Mouse (Mus musculus): ENCODE measurements at regions not wholly inside any gene's neighbourhood (a gene's known extent, or its start where the extent isn't known, plus 50 kb on each side); places are given as distances from the start of the nearest gene placed in this dataset.

DNA sequence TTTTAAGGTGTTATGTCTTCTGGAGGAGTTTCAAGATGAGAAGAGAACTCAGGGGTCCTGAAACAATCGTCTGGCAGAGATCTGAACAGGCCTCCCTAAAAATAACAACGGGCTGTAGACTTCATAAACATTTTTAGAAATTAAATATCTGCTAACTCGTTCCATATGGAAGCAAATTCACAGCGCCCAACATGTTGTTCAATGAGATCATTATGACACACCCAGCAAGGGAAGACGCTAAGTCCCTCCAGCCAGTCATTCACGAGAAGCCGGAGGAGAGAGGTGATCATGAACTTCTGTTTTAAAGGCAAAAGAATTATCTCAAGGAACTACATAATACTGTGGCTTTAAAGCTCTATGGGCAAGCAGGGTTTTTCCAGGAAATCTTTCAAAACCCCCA, 334.8 kb downstream of the Efna5 start:
- DNase-seq (ENCODE audit: low spot score) = no peak

DNA sequence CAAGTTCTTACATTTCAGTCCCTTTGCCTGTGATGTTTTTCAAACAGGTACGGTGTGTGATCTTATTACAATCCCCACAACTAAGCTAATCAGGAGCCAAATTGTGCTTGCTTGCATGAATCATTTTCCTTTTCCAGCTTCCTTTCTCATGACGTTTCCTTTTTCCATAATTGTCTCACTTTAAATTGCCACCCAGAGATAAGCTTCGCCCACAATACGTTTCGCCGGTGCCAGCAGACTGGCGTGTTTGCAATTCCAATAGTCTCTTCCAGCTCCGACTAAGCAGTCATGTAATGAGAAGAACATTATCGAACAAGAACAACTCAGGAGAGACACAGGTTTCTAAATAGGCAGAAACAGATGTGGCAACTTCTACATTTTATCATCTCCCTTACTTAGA, 335.8 kb downstream of the Efna5 start:
- DNase-seq (ENCODE audit: low spot score) = no peak

DNA sequence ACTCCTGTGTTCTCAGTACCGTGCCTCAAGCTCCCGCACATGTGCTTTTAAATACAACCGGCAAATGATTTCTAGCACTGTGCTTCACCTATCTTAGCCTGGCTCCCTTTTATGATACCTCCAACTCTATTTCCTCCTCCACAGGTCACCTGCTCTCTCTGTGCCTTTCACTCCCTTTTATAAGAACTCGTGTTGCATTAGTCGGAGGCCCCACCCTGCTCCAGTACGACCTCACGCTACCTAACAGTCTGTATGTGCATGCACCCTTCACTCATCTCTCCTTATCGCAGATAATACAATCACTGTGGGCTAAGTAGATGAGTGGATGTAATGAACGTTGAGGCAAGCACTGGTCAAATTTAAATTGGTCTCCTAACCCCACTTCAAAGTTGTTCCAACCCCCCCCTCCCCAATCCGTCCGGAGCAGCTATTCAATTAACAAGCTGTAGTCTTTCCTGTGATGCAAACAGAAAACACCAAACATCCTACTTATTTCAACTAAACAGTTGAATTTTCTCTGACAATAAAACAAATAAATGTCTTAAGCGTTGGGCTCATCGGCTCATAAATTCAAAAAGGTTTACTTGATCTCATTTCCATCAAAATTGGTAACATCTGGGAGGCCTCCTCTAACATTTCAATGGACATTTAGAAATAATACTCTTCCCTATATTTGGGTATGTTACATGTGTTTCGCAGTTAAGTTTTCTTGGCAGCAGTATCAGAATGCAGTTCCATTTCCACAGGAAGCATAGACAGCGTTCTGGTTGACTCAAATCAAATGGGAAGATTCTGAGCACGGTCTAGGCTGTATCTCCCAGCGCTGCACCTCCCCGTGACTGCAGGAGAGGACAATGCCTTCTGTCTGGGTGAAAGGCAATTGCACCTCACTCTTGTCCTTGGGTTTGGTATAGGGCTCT, 337.8 kb downstream of the Efna5 start:
- DNase-seq (ENCODE audit: low spot score) = no peak

DNA sequence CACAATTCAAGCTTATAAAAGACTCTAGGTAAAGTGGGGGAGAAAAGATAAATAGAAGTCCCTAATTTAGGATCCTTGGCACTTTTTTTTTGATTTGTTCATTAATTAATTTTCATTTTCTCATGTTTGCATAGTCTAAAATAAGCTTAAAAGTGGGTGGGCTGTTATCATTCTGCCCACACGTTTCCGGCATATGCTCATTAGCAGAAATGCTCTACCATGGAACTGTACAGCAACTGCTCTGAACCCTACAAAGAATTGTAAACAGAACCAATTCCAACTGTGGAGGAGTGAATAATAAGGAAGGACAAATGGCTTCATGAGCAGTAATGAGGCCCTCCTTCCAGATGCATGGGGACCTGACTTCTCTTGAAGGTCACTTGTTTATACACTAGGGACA, 351.2 kb downstream of the Efna5 start:
- no peak for DNase-seq (ENCODE audit: low spot score)

DNA sequence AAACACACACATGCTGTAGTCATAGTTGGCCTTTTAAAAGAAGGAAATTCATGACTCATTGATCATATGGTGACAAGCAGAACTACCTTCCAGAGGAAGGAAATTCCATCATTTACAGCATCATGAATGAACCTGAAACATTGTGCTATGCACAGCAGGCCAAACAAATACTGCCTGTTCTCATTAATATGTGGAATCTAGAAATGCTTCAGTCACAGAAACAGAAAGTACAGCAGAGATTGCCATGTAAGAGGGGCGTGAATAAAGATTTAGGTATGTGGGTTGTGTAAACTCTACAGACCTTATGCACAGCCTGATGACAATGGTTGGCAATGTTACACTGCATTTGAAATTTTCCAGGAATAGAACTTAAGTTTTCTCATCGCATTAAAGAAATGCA, 353.6 kb downstream of the Efna5 start:
- DNase-seq (ENCODE audit: low spot score) = no peak

DNA sequence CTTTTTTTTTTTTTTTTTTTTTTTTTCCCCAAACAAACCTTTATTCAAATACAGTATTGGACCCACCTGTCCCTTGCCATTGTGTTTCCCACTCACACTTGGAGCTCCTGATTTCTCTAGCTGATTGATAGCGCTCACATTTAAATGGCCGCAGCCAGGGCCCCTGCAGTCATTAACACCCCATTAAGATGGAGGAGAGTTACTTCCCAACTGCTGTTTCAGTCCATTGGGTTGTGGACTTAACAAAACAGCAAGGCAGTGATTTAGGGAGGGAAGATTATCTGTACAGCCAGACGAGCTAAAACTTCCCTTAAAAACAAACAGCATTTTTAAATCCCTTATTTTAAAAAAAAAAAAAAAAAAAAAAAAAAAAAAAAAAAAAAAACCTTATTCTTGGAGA, 367.5 kb downstream of the Efna5 start:
- DNase-seq (ENCODE audit: low spot score) = peak; percentile 18

DNA sequence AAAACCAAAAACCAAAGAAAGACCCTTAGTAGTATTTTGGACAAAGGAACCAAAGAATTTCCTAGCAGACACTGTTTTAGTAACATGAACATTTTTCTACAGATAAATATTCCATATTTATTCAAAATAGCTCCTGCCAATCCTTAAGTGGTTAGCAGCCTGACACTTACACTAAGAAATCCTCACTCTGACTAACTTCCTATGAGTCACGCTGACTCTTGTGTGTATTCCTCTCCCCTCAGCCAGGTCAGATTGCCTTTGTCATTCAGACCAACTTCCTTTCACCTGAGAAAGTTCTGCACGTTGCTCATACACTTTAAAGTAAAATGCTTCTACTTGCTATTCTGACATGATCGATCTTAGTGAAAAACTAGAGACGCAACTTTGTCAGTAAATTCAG, 370.9 kb downstream of the Efna5 start:
- no peak for DNase-seq (ENCODE audit: low spot score)

DNA sequence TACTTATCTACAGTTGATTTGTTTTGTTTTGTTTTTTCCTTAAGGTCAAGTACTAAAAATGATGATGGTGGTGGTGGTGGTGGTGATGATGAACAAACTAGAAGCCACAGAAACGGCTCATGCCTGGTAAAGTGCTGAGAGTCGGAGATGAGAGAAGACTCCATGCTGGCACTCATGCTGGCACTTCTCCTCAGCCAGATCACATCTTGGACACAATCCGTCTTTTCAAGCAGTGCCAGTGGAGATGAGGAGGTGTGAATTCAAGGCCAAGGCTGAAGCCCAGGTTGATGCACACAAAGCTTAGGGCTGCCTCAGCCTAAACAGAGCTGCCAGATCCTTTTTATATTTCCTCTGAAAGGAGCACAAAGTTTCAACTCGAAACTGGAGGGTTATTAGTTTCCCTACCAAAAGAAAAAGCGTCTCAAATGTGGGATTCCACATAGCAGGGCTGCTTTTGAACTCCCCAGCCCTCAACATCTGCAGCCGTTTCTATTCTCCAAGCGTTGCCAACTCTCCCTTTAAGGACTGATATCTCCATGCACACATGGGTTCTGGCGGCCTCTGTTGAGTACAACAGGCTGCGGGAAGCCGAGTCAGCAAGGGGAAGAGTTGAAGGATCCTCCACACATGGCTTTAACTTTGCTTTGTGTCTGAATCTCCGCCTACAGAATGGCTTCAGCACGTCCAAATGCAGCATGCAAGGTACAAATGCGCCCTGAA, 373.2 kb downstream of the Efna5 start:
- DNase-seq (ENCODE audit: low spot score) = no peak

DNA sequence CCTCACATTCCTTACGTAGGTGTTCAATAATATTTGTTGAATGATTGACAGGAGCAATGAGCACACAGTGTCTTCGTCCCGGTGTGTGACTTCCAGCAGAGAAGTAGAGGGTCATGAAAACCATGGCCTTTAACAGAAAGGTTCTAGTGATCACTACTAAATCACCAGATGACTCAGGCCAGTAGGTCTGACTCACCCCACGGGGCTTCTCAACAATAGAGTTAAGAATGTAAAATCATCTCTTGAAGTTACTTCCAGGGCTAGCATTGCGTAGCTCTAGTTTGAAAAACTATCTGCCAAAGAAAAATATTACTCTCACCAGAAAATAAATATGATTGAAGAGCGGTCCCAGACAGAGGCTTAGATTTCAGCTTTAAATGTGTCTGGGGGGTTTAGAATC, 376.4 kb downstream of the Efna5 start:
- DNase-seq (ENCODE audit: low spot score) = no peak

DNA sequence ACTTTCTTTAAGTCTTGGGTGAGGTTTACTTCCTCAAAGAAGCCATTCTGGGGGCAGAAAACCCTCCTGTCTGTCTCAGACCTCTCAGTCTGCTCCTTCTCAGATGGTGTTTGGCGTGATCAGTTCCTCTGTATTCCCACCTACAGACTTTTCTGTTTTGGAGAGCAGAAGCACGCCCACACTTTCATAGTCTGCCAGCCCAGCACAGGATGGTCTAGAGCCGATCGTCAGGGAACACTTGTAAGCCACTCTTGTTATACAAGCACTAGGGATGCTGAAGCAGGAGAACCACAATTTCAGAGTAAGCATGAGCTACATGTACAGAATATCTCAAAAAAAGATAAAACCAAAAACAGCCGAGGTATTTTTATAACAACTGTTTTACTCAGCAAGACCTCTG, 410.4 kb downstream of the Efna5 start:
- no peak for DNase-seq (ENCODE audit: low spot score)

DNA sequence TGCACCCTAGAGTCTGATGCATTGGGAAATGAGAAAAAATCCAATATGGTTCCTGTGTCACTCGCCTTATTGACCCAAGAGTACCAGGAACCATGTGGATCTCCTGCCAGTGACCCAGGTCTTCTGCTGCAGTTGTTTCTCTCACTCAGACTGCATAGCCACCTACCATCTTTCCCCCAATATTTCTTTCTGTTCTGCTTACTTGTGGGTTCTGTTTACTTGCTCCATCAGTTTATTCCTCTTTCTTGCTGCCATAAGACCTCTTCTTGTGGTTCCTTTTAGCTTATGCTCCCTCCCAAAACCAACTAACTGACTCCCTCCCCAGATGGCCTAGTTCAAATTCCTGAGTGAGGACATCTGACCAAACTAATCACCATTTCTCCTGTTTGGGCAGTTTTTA, 411.8 kb downstream of the Efna5 start:
- DNase-seq (ENCODE audit: low spot score) = no peak

DNA sequence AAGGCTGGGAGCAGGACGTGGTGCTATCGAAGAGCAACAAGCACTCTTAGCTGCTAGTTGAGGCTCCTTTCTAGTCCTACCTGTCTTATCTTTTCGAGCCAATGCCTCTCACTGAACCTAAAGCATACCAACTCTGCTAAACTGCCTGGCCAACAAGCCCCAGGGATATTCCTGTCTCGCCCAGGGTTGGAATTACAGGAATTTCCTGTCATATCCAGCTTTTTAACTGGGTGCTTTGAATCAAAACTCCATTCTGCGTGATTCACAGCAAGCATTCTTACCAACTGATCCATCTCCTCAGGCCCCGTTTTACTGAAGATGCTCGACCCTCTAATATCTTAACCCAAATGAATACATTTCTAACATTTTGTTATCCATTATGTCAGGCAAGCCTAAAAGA, 412.3 kb downstream of the Efna5 start:
- DNase-seq (ENCODE audit: low spot score) = no peak

DNA sequence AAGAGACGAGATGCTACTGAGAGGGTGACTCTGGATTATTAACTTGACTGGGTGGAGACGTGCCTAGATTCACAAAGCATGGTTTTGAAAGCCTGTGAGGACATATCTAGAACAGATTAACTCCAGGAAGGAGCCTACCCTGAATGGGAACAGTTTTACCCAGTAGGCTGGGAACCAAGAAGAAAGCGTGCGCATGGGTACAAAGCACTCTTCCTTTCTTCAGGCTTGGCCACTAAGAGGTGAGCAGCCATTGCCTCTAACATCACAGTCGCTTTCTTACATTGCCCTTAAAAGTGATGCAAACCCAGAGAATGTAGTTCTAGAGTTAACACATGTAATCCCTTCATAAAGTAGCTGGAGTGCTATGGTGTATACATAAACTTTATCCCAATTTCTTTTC, 414.0 kb downstream of the Efna5 start:
- DNase-seq (ENCODE audit: low spot score) = no peak

DNA sequence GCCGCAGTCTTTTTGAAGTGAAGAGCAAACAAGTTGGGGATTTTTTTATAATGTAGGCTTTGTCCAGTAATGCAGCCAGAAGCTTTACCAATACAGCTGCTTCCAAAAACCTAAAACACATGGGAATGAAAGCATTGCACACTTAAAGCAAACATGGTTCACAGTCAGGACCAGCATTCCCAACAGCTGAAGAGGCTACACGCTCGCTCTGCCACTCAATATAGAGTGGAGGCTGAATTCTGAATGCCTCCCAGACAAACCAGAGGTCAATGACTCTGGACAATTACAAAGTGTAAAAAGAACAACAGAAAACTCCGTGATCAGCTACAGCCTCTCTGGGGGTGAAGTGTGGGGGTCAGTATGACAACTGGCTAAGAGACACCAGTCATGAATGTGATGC, 416.1 kb downstream of the Efna5 start:
- DNase-seq (ENCODE audit: low spot score) = no peak

DNA sequence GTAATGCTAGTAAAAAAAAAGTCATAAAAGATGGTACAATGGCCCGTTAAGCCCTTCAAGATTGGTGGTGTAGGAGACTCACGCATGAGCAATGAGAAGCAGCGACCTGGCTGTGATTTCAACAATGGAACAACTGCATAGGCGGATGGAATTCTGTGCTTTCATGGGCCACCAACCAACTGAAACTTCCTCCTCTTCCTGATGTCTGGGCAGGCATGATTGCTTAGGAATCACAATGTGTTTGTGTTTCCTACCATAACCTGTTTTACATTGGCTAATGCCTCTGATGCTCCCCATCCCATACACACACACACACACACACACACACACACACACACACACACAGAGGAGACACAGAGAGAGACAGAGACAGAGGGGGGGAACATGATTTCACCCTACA, 416.9 kb downstream of the Efna5 start:
- no peak for DNase-seq (ENCODE audit: low spot score)

DNA sequence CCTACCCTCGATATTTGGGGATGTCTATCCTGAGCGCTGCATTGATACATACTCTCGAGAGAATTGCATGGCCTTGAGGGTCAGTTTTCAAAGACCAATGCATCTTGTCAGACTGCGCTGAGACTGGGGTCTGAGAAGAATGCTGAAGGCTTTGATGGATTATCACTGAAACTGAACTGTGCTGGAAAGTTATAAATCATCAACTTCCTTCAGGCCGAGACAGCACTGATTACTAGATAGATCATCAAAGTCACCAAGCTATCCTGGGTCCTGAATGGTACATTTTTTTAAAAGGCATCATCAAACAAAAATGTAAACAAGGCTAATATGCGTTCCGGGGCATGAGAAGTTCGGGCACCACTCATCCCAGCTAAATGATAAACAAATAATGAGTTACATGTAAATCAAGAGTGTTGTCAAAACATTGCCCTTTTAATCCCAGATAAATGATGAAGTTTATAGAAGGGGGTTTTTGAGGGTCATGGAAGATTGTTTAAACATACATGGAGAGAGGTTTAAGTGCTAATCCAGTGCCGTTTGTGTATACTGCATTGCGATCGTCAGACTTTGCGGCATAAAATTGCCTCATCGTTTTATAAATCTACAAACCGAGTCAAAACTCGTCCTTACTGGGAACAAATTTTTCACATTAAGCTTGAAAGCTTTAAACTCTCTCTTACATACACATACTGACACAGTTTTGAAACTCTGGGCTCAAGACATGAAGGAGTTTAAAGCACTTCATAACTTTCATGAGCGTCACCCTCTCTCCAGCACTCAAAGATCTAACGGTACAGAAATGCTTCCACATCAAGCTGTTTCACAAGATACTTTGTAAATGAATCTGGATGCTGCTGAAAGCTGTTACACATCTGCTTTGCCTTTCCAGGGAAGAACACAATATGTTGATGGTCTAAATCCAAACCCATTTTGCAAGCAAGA, 419.5 kb downstream of the Efna5 start:
- DNase-seq (ENCODE audit: low spot score) = peak; percentile 57

DNA sequence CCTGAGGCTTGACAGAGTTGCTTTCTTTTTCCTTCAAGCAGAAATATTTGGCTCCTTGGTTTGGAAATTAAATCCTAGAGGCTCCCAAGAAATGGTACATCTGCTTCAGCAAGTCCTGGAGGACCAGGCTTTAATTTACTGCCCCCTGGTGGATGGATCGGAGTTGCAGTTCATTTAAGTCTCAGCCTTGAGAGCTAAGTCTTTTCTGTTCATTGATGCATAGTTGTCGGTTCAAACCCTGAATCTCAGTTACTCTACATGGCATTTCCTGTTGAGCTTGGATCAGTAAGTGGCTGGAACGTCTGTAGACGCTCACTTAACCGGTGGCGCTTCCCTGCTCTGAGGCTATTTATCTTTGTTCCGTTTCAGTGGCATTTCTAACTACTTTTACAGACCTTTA, 422.2 kb downstream of the Efna5 start:
- peak; percentile 86 for DNase-seq (ENCODE audit: low spot score)

DNA sequence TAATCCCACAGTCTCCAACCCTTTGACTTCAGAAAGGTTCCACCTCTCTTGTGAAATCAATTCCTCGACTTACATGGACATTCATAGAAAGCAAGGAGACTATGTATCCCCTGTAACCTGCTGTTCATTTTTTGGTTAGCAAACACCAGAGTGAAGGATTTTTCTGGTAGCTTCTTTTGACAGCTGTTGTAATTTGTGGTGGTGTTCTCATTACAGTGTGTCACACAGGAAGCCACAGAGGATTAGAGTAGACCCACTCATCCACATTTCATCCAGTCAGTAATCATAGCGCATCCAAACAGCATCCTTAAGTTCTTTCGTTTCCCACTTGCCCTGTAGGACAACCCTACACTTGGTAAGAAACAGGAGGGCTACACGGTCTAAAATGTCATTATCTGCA, 443.1 kb downstream of the Efna5 start:
- no peak for DNase-seq (ENCODE audit: low spot score)

DNA sequence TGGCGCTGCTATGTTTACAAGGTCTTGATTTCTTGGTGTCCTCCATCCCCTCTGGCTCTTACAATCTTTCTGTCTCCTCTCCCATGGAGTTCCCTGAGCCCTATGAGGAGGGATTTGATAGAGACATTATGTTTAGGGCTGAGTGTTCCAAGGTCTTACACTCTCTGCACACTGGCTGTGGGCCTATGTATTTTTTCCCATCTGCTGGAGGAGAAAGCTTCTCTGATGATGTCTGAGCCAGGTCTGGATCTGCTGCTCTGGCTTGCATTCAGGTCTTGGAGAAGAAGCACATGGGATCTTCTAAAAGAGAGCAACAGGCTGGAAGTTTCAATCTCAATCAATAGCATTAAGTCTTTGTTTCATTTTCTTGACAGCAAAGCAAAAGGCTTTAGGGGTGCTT, 445.1 kb downstream of the Efna5 start:
- no peak for DNase-seq (ENCODE audit: low spot score)

DNA sequence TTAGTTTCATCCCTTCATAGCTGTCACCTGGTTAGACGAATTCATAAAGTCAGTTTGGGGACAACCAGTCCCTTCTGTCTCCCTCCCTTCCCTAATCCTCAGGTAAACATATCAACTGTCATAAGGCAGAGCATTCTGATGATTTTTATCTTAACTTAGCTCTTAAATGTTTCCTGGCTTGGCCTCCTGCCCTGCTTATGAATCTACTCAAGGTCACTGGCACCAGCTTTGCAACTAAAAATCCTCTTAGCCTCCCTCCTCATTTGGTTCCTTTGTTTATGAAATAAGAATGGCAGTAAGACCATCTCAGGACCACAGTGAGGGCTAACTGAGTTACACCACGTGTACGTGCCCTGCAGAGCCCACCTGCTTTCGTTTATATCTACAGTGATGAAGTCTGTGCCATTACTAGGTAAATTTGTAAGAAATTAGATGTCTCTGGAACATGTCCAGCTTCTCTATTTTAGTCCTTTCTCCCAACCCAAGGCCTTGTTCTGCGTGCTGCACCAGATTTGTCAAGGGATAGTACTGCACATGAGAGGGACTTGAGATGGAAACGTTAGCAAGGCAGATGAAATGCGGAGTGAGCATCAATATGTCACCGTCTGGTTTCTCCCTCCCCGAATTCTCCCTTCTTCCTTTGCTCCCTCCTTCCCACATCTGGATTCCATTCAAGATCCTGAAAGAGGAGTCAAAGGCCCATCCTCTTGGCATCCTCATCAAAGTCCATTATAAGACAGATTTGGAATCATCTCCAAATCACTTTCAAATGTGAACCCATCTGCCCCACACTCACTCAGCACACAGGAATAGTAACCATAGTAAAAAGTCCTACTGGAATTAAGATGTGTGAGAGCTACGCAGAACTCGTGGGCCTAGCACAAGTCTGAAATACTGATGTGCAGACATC, 457.4 kb downstream of the Efna5 start:
- peak; percentile 13 for DNase-seq (ENCODE audit: low spot score)

DNA sequence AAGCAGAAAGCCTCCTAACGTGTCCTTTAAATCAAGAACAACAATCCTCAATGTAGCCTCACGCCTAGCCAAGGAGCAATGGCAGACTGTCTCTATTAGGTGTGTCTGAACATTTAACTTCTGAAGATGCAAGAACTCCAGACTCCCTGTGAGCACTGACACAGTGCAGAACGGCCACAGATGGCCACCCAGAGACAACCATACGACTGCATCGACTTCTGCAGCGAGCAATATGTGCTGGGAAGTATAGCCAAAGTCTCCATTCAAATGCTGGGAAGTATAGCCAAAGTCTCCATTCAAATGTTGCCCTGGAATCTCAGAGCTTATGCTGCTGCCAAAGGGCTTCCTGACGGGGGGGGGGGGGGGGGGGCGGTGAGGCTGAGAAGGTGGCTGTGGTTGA, 463.5 kb downstream of the Efna5 start:
- no peak for DNase-seq (ENCODE audit: low spot score)
